Mouse (Mus musculus): ENCODE data around the gene Prkd3. TPM values are rescaled to one million over a fixed set of nuclear protein-coding genes. Genes with fewer than 3 reads are reported as not detected.

The Prkd3 gene
- polyA plus RNA-seq, 1 experiment from 2014 or later = 20.8 TPM

DNA sequence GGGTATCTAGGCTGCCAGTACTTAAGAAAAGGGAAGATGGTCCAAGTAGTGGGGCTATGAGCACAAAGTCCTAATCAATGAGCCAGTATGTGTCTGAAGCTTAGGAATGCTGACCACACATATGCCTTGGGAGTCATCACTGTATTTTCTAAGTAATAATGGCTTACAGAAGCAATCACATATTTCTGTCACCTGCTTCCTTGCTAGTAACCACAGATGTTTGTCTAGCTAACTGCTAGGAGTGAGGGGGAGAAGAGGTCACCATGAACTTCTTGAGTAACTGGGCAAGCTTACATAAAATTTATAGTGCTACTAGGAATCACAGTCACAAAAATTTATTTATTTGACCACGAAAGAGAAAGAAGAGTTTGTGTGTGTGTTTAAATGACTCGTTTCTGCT, 22.5 kb downstream of the Prkd3 start:
- ATAC-seq = no peak
- H3K4me2 ChIP-seq (replicated peaks) = no peak overlapping the region
- H3K36me3 ChIP-seq = no peaks in the 10 kb centered on the region
- no peak overlapping the region for H3K4me3 ChIP-seq (replicated peaks)
- H3K4me1 ChIP-seq (replicated peaks) = no peaks in the 10 kb centered on the region
- H3K27me3 ChIP-seq = no peaks in the 10 kb centered on the region
- no peak overlapping the region for H3K27ac ChIP-seq
- no peak overlapping the region for H3K9ac ChIP-seq (replicated peaks)
- no peaks in the 10 kb centered on the region for H3K9me3 ChIP-seq
- WGBS = 92% methylated on average over 2 of the region's 2 CpGs

DNA sequence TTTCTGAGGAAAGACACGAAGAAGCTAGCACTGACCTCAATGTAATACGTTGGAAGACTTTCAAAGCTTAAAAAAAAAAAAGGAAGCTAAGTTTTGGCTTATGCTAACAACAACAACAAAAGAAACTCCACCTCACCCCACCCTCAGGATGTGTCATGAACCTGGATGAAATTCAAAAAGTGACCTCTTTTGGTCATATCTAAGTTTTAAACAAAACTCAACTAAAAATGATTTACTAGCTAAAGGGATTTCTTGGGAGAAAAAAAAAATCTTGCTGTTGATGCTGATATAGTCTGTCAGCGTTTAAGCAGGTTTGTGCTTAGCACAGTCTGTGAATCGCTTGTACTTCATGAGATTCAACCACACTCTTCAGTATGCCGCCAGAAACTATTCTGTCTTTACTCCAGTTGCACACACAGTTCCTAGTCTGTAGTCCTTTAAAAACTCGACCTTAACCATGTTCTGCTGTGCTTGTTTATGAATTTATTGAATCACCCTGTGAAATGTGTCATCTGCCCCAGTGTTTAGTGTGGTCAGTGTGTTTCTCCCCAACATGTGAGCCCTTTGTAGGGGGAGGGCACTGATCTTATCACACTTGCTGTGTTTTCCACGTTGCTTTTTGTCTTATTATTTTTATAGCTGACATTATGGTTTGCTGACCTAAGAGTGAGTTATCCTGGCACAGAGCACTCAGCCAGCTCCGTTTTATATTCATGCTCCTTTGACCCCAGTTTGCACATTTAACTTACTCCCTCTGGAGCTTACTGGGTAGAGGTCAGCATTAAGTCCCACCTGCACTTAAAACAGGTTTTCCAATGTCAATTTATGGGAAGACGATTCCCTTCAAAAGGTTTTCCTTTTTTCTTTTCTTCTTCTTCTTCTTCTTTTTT, 25.4 kb downstream of the Prkd3 start:
- Histone ChIP-seq H3K4me3 (replicated peaks) (no peak overlapping the region), H3K27me3 (no peaks in the 10 kb centered on the region), H3K4me2 (replicated peaks) (no peak overlapping the region), H3K27ac (no peak overlapping the region), H3K4me1 (replicated peaks) (no peaks in the 10 kb centered on the region), H3K9me3 (no peaks in the 10 kb centered on the region), H3K36me3 (no peaks in the 10 kb centered on the region), H3K9ac (replicated peaks) (no peak overlapping the region)
- no peak for ATAC-seq
- 82% methylated on average over 9 of the region's 9 CpGs for WGBS

DNA sequence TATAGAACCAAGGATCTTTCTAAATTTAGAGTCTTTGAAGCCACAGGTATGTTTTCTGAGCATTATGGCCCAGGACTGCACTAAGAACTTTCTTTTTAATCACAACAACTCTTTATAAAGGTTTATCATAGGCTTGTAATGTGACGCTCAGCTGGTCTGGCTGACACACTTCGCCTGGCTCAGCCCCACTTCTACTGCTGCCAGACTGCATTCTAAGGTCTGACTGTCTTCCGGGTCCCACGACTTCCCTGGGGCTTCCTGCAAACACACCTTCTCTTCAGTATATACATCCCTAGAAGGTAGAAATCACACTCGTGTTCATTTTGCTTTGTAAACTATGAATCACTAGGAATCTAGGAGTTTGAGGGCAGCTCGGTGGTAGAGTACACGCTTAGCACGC, 26.2 kb downstream of the Prkd3 start:
- WGBS = 94% methylated on average over 8 of the region's 8 CpGs
- Histone ChIP-seq H3K9ac (replicated peaks) (no peak overlapping the region), H3K27ac (no peak overlapping the region), H3K36me3 (no peaks in the 10 kb centered on the region), H3K4me1 (replicated peaks) (no peaks in the 10 kb centered on the region), H3K27me3 (no peaks in the 10 kb centered on the region), H3K4me2 (replicated peaks) (no peak overlapping the region), H3K4me3 (replicated peaks) (no peak overlapping the region), H3K9me3 (no peaks in the 10 kb centered on the region)
- no peak for ATAC-seq

DNA sequence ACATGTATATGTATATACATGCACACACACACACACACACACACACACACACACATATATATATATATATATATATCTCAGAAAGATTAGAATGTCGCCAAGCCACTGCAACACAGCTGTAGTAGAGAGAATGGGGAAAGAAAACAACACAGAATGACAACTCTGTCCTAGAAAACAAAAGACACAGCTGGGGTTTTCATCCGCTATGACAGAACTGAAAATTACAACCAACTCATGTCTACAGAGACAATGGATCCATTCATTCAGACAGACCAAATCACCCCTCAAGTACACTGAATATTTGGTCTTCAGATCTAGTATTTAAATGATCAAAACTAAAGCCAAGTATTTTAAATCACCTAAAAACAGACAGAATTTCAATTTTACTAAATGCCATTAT, 26.9 kb downstream of the Prkd3 start:
- Histone ChIP-seq H3K4me2 (replicated peaks) (no peak overlapping the region), H3K4me1 (replicated peaks) (no peaks in the 10 kb centered on the region), H3K27me3 (no peaks in the 10 kb centered on the region), H3K4me3 (replicated peaks) (no peak overlapping the region), H3K36me3 (no peaks in the 10 kb centered on the region), H3K9me3 (no peaks in the 10 kb centered on the region), H3K9ac (replicated peaks) (no peak overlapping the region), H3K27ac (no peak overlapping the region)
- WGBS = 54% methylated on average over 2 of the region's 2 CpGs
- no peak for ATAC-seq

DNA sequence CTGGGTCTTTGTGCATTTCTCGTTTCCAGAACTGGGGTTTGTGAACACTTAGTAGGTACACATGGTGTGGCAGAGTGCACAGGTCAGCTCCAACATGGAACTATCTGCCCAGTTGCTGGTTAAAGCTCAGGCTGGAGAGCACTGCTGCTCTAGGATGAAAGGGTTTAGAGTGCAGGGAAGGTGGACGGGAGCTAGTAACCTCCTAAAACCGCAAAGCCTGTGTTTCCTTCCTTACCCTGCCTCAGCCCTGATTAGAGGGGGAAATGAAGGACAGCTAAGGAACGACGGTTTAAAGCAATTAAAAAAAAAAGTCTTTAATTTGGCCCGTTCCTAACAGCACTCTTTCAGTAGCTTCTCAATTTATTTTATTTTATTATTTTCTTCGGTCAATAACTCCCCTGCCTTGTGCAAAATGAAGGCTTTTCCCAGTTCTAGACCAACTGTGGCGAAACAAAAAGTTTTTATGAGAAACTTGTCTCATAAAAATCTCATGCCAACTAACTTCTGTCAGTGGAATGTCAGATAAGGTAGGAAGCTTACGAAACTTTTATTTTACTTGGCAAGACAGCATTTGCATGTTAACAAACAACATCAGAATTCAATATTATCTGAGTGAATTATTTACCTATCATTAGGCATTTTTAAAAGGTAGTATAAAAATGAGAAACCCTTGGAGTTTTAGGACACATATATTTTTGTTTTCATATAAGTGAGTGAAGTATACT, 28.2 kb downstream of the Prkd3 start:
- Histone ChIP-seq H3K27ac (no peak overlapping the region), H3K36me3 (no peaks in the 10 kb centered on the region), H3K4me1 (replicated peaks) (no peaks in the 10 kb centered on the region), H3K27me3 (no peaks in the 10 kb centered on the region), H3K9ac (replicated peaks) (no peak overlapping the region), H3K4me3 (replicated peaks) (no peak overlapping the region), H3K4me2 (replicated peaks) (no peak overlapping the region), H3K9me3 (no peaks in the 10 kb centered on the region)
- no peak for ATAC-seq
- 89% methylated on average over 9 of the region's 9 CpGs for WGBS

DNA sequence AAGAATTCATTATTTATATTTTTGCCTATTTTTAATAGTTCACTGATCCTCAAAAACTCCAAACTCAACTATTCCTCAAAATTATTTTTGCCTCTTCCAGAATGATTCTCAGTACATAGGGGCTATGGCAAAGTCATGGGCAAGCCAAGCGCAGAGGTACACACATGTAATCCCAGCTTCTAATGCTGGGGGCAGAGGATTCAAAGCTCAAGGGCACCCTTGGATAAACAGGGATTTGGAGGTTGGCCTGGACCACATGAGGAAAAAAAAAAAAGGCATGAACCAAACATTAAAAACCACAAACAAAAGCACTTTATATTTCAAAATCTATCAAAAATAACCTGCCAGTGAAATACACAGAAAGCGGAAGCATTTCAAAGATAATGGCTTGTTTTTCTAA, 29.1 kb downstream of the Prkd3 start:
- Histone ChIP-seq H3K9me3 (no peaks in the 10 kb centered on the region), H3K27me3 (no peaks in the 10 kb centered on the region), H3K4me3 (replicated peaks) (no peak overlapping the region), H3K4me1 (replicated peaks) (no peaks in the 10 kb centered on the region), H3K27ac (no peak overlapping the region), H3K9ac (replicated peaks) (no peak overlapping the region), H3K36me3 (no peaks in the 10 kb centered on the region), H3K4me2 (replicated peaks) (no peak overlapping the region)
- WGBS = 99% methylated on average over 2 of the region's 2 CpGs
- ATAC-seq = no peak

DNA sequence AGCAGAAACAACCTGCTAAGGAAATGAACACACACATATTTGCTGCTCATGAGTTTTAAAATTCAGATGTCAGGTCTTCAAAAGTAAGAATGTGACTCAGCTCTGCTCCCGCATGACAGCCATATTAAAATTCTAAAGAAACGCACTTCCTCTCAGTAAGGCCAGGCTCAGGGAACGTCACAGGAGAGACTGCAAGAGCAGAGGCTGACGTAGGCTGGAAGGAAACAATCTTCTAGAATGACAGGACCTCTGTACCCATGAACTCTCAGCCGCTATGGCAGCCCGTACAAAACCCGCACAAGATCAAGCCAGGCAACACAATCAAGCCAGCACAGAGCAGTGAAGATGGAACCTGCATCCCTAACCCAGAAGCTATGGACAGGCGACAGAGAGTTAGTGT, 31.6 kb downstream of the Prkd3 start:
- WGBS = 87% methylated on average over 8 of the region's 8 CpGs

DNA sequence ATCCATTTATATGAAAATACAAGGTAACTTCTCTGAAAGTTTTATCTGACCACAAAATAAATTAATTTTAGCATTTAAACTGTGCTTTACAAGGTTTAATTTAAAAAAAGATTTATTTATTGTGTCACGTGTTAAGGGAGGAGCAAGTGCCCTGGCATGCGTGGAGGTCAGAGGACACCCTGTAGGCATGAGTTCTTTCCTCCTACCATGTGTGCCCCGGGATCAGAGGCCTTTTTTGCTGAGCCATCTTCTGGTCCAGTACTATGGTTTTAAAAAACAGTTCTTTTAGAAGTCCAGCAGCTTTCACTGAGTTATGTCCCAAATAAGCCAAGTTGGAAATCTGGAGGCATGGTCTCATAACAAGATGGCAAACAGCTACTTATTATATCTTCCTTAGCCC, 36.9 kb downstream of the Prkd3 start:
- Histone ChIP-seq H3K27me3 (no peaks in the 10 kb centered on the region), H3K27ac (no peak overlapping the region), H3K4me2 (replicated peaks) (no peak overlapping the region), H3K36me3 (peaks cover 12% of the 10 kb centered on the region), H3K4me1 (replicated peaks) (no peaks in the 10 kb centered on the region), H3K9ac (replicated peaks) (no peak overlapping the region), H3K4me3 (replicated peaks) (no peak overlapping the region), H3K9me3 (no peaks in the 10 kb centered on the region)
- WGBS = 87% methylated on average over 3 of the region's 3 CpGs
- no peak for ATAC-seq

More for the DNA sequence above, 31.6 kb downstream of the Prkd3 start:
- no peak overlapping the region for H3K4me3 ChIP-seq (replicated peaks)
- H3K27me3 ChIP-seq = no peaks in the 10 kb centered on the region
- H3K4me1 ChIP-seq (replicated peaks) = no peaks in the 10 kb centered on the region
- no peaks in the 10 kb centered on the region for H3K9me3 ChIP-seq
- no peak overlapping the region for H3K4me2 ChIP-seq (replicated peaks)
- no peak overlapping the region for H3K27ac ChIP-seq
- no peak overlapping the region for H3K9ac ChIP-seq (replicated peaks)
- no peaks in the 10 kb centered on the region for H3K36me3 ChIP-seq
- no peak for ATAC-seq

DNA sequence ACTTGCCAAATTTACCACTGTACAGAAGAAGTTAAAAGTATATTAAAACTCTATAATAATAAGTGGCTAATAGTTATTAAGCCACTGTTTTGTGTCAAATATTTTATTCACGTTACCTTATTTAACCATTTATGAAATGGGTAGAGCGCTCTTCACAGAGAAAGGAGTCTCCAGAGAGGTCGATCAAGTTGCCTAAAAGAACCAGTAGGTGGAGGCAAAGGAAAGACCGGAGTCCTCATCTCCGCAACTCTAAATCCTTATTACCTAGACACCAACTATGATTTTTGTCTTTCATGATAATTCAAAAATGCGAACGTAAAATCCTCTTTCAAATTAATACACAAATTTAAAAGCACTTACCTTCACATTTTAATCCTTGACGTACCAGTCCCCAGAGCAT, 37.5 kb downstream of the Prkd3 start:
- Histone ChIP-seq H3K27me3 (no peaks in the 10 kb centered on the region), H3K4me3 (replicated peaks) (no peak overlapping the region), H3K36me3 (peaks cover 12% of the 10 kb centered on the region), H3K9me3 (no peaks in the 10 kb centered on the region), H3K27ac (no peak overlapping the region), H3K4me1 (replicated peaks) (no peaks in the 10 kb centered on the region), H3K9ac (replicated peaks) (no peak overlapping the region), H3K4me2 (replicated peaks) (no peak overlapping the region)
- ATAC-seq = no peak
- WGBS = 96% methylated on average over 8 of the region's 8 CpGs

DNA sequence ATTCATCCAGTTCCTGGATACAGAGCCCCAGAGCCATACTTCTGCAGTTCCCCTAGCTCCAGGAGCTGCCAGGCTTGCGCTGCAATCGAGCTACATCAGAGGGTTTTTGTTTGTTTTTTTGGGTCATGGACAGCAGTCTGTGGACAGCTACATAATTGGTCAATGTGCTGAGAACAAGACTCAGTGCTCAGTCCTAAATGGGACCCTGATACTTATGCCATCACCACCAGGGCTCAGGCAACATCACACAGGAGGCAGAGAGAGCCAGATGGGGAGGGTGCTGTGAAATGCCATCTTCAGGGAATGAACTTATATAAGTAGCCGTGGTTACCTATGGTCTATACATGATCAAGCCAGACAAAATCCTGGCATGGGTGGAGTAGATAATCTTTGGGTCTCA, 52.1 kb downstream of the Prkd3 start:
- Histone ChIP-seq H3K27me3 (no peaks in the 10 kb centered on the region), H3K4me1 (replicated peaks) (no peaks in the 10 kb centered on the region), H3K4me2 (replicated peaks) (no peak overlapping the region), H3K4me3 (replicated peaks) (no peak overlapping the region), H3K27ac (no peak overlapping the region), H3K9me3 (no peaks in the 10 kb centered on the region), H3K36me3 (peaks cover 21% of the 10 kb centered on the region), H3K9ac (replicated peaks) (no peak overlapping the region)
- ATAC-seq = no peak
- WGBS = 88% methylated on average over 3 of the region's 3 CpGs

DNA sequence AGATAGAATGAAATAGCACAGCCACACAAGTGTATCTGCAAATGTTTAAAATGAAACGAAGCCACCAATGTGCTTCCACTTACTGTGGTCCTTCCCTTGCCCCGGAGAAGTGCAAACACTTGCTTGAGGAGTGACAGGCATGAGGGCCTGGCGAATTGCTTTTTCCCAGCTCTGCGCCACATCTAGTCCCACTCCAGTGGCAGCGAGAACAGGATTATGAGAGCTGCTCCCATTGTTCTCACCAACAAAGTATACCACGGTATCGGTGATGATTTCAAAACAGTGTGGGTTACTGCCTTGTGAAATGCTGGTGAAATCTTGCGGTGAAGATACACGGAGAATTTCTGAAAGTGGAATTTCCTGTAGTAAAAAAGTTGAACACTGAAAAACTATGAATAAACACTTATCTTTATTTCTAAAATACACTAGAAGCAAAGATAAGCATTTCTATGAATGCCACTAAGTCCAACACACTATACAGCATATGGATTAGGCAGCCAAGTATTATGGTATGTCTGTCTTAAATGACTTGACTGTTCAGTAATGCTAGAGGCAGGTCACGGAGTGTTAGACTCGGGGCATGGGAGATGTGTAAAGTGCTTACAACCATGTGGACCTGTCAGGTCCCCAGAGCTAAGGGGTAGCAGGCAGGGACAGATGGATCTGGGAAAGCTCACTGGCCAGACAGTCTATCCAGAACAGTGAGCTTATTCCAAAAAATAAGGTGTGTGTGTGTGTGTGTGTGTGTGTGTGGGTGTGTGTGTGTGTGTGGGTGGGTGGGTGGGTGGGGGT, 54.3 kb downstream of the Prkd3 start:
- Histone ChIP-seq H3K4me1 (replicated peaks) (no peaks in the 10 kb centered on the region), H3K4me2 (replicated peaks) (no peak overlapping the region), H3K4me3 (replicated peaks) (no peak overlapping the region), H3K27ac (no peak overlapping the region), H3K9me3 (no peaks in the 10 kb centered on the region), H3K27me3 (no peaks in the 10 kb centered on the region), H3K9ac (replicated peaks) (no peak overlapping the region), H3K36me3 (peaks cover 25% of the 10 kb centered on the region)
- ATAC-seq = no peak
- 91% methylated on average over 11 of the region's 11 CpGs for WGBS

DNA sequence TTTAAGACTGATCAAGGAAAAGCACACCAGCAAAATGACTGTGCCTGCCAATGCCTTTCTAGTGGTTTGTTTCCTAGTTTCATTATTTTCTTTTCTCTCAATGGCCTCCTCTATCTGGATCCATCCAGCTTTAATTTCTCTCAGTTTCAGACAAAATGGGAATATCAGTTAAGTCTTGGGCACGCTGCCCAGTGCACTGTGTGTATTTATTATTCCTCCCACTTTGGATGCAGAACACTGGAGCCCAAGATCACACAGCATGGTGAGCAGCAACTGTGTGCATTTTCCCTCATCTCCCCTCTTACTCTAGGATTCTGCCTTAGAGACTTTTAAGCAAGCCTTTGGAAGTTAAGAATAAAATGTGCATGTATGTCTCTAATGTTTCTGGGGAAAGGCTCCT, 56.2 kb downstream of the Prkd3 start:
- no peak overlapping the region for H3K27ac ChIP-seq
- H3K4me1 ChIP-seq (replicated peaks) = no peaks in the 10 kb centered on the region
- no peaks in the 10 kb centered on the region for H3K9me3 ChIP-seq
- H3K4me3 ChIP-seq (replicated peaks) = no peak overlapping the region
- H3K36me3 ChIP-seq = peaks cover 25% of the 10 kb centered on the region
- no peak overlapping the region for H3K4me2 ChIP-seq (replicated peaks)
- no peaks in the 10 kb centered on the region for H3K27me3 ChIP-seq
- no peak for ATAC-seq
- H3K9ac ChIP-seq (replicated peaks) = no peak overlapping the region
- WGBS = 90% methylated on average over 1 of the region's 1 CpGs
